Mouse (Mus musculus): ENCODE measurements around the gene Sun1. TPM values are rescaled to one million over a fixed set of nuclear protein-coding genes. Genes with fewer than 3 reads are reported as not detected.

Sun1 gene
- polyA plus RNA-seq, 1 experiment from 2014 or later: 40.9 TPM

DNA sequence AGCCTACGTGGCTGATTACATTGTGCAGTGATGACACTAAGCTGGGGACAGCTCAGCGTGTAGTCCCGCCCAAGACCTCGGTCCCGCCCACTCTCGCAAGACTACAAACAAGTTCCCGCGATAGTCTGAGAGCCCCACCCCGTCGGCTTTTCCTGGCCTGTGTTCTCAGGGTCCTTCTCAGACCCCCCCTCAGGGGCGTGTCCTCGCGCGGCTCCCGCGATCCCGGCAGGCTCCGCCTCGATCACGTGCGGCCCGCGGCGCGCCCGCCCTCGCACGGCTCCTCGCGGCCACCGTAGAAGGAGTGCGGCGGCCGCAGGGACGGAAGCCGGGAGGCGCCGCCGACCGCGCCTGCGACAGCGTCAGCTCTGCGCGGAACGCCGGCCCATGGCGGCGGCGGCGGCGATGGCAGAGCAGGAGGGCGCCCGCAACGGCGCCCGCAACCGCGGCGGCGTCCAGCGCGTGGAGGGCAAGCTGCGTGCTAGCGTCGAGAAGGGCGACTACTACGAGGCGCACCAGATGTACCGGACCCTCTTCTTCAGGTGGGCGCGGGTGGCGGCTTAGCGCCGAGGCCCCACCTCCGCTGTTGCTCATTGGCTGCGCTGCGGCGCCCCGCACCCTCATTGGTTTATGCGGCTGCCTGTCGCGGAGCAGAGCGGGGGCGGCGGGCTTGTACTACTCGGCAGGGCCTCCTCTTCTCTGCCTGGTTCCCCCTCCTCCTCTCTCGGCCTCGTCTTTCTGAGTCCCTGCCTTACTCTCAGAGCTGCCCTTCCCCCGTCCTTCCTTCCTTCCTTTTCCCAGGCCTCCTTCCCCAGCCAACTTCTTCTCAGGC is 51.9 kb downstream of the Sun1 start, which contains the start of gene Get4:
Gene Get4 (plus strand): TSS at position 244 of the 829 bp plus-strand sequence.
- peaks cover 27% of the 10 kb centered on the region for H3K4me1 ChIP-seq (ENCODE audit: control insufficient read depth, insufficient read depth, low read depth, low read length)
- peak within 1 kb of the TSS; percentile 85 for H3K9ac ChIP-seq (ENCODE audit: low read depth, low read length)

DNA sequence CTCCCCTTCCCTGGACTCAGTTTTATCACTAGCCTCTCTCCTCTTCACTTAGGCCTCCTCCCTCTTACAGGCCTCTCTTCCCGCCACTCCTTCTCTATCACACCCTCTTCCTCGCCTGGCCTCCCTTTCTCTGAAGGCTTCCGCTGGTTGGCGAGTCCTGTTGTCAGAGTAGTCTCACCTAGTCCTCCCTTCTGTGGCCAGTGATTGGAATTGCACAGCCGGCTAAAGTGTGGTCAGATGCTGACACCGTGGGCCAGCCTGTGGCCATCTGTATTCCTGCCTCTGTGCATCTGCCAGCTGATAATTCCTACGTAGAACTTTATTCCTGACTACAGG is 52.4 kb downstream of the Sun1 start:
- Histone ChIP-seq H3K27ac (ENCODE audit: low read depth, low read length) (peak overlapping the region; percentile 95), H3K4me1 (ENCODE audit: control insufficient read depth, insufficient read depth, low read depth, low read length) (peaks cover 27% of the 10 kb centered on the region), H3K27me3 (replicated peaks; ENCODE audit: control insufficient read depth, insufficient read depth, low read length) (no peaks in the 10 kb centered on the region), H3K4me3 (ENCODE audit: low read length) (peak overlapping the region; percentile 79), H3K36me3 (ENCODE audit: control insufficient read depth, insufficient read depth, low read length) (peaks cover 13% of the 10 kb centered on the region), H3K9ac (ENCODE audit: low read depth, low read length) (peak overlapping the region; percentile 85), H3K9me3 (ENCODE audit: control insufficient read depth, low read length) (no peaks in the 10 kb centered on the region), H3K4me2 (ENCODE audit: low read length) (peak overlapping the region; percentile 88)
- 0% methylated on average over 7 of the region's 7 CpGs for WGBS
- peak; percentile 10 for ATAC-seq

More for the DNA sequence above, 51.9 kb downstream of the Sun1 start, which contains the start of gene Get4:
- Histone ChIP-seq H3K4me3 (ENCODE audit: low read length) (peak within 1 kb of the TSS; percentile 79), H3K27ac (ENCODE audit: low read depth, low read length) (peak within 1 kb of the TSS; percentile 95), H3K9me3 (ENCODE audit: control insufficient read depth, low read length) (no peaks in the 10 kb centered on the region), H3K4me2 (ENCODE audit: low read length) (peak within 1 kb of the TSS; percentile 92), H3K27me3 (replicated peaks; ENCODE audit: control insufficient read depth, insufficient read depth, low read length) (no peaks in the 10 kb centered on the region), H3K36me3 (ENCODE audit: control insufficient read depth, insufficient read depth, low read length) (peaks cover 19% of the 10 kb centered on the region)
- WGBS: under 1% methylated on average over 81 of the region's 90 CpGs
- peak; percentile 95 for ATAC-seq

DNA sequence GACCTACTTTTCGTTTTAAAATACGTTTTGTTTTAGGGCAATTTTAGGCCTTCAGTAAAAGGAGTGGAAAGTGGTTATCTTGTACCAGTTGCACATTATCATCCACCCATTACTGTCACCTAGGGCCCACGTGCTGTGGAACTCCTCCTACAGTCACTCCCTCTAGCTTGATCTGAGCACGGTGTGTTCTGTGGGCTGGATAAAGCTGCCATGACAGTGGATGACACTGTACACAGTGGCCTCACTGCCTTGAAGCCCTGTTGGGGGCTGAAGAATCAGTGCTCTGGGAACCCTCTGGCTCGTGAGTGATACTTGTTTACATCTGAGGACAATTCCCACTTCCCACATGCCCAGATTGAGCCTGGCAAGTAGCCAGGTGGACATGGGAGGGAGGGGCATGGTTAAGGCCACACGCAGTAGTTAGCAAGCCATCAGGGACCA is 52.9 kb downstream of the Sun1 start:
- Histone ChIP-seq H3K4me3 (ENCODE audit: low read length) (peak overlapping the region; percentile 79), H3K27me3 (replicated peaks; ENCODE audit: control insufficient read depth, insufficient read depth, low read length) (no peaks in the 10 kb centered on the region), H3K4me2 (ENCODE audit: low read length) (peak overlapping the region; percentile 88), H3K9me3 (ENCODE audit: control insufficient read depth, low read length) (no peaks in the 10 kb centered on the region), H3K36me3 (ENCODE audit: control insufficient read depth, insufficient read depth, low read length) (peaks cover 10% of the 10 kb centered on the region), H3K27ac (ENCODE audit: low read depth, low read length) (peak overlapping the region; percentile 95), H3K4me1 (ENCODE audit: control insufficient read depth, insufficient read depth, low read depth, low read length) (peaks cover 27% of the 10 kb centered on the region), H3K9ac (ENCODE audit: low read depth, low read length) (peak overlapping the region; percentile 85)
- 5% methylated on average over 6 of the region's 6 CpGs for WGBS
- ATAC-seq: no peak

DNA sequence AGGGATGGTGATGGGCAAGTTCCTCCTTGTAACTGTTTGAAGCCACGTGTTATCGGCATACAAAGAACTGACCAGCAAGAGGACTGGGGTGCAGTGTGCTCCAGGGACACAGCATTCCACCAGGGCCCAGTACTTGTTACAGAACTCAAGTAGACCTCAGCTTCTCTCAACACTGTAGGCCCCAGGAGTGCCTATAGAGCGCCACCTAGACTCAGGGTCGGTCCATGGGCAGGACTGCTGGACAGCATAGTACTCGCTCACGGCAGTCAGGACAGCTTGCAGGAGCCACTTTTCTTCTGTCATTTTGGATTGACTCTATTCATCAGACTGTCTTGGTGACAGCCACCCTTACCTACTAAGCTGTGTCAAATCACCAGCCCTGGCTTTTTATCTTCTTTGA is 54.5 kb downstream of the Sun1 start:
- no peak overlapping the region for H3K27ac ChIP-seq (ENCODE audit: low read depth, low read length)
- WGBS: 82% methylated on average over 6 of the region's 6 CpGs

DNA sequence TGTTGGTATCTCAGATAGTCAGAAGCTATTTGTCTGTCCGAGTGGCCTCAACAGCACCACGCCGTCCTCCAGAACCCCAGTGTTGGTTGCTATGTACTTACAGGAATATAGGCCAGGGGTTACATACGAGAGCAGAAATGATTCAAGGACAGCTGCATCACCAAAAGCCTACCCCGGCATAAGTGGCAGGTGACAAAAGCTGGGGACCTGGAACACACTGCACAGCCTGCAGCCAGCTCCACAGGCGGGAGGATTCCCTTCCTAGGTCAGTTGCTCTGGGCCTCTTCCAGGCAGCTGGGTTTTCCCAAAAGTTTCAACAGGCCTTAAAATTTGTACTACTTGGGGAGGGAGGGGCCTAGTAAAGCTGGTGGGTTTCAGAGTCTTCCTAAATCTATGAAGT is 55.3 kb downstream of the Sun1 start:
- no peak overlapping the region for H3K9ac ChIP-seq (ENCODE audit: low read depth, low read length)
- WGBS: 92% methylated on average over 6 of the region's 6 CpGs
- ATAC-seq: no peak

More for the DNA sequence above, 54.5 kb downstream of the Sun1 start:
- peaks cover 5% of the 10 kb centered on the region for H3K36me3 ChIP-seq (ENCODE audit: control insufficient read depth, insufficient read depth, low read length)
- no peaks in the 10 kb centered on the region for H3K27me3 ChIP-seq (replicated peaks; ENCODE audit: control insufficient read depth, insufficient read depth, low read length)
- H3K9me3 ChIP-seq (ENCODE audit: control insufficient read depth, low read length): no peaks in the 10 kb centered on the region
- no peak overlapping the region for H3K4me2 ChIP-seq (ENCODE audit: low read length)
- H3K9ac ChIP-seq (ENCODE audit: low read depth, low read length): no peak overlapping the region
- H3K4me1 ChIP-seq (ENCODE audit: control insufficient read depth, insufficient read depth, low read depth, low read length): peaks cover 27% of the 10 kb centered on the region
- no peak for ATAC-seq
- no peak overlapping the region for H3K4me3 ChIP-seq (ENCODE audit: low read length)

DNA sequence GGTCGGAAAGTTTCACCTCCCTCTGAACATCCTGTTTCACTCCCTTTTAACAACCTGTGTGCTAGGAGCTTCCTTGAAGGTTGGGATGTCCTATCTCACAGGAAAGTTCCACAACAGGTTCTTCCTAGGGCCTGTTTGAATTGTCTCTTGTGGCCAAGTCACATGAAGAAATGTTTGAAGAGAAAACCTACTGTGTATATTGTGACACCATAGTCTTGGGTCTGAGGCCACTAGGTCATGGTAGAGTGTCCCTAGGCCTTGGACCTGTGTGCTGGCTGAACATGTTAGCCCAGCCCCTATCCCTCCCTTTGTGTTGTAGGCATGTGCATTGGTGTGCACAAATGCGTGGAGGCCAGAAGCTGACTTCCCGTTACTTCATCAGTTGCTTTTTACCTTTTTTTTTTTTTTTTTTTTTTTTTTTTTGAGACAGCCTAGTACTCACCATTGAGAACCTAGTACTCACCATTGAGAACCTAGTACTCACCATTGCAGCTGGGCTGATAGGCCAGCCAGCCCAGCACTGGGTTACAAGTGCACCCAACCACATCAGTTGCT is 55.9 kb downstream of the Sun1 start:
- Histone ChIP-seq H3K27ac (ENCODE audit: low read depth, low read length) (no peak overlapping the region), H3K9ac (ENCODE audit: low read depth, low read length) (no peak overlapping the region), H3K4me1 (ENCODE audit: control insufficient read depth, insufficient read depth, low read depth, low read length) (peaks cover 27% of the 10 kb centered on the region), H3K4me2 (ENCODE audit: low read length) (no peak overlapping the region), H3K27me3 (replicated peaks; ENCODE audit: control insufficient read depth, insufficient read depth, low read length) (no peaks in the 10 kb centered on the region), H3K36me3 (ENCODE audit: control insufficient read depth, insufficient read depth, low read length) (peaks cover 3% of the 10 kb centered on the region; the same call in 1 of the 2 replicates), H3K4me3 (ENCODE audit: low read length) (no peak overlapping the region), H3K9me3 (ENCODE audit: control insufficient read depth, low read length) (no peaks in the 10 kb centered on the region)
- WGBS: 91% methylated on average over 3 of the region's 3 CpGs
- no peak for ATAC-seq

More for the DNA sequence above, 55.3 kb downstream of the Sun1 start:
- Histone ChIP-seq H3K4me2 (ENCODE audit: low read length) (no peak overlapping the region), H3K27me3 (replicated peaks; ENCODE audit: control insufficient read depth, insufficient read depth, low read length) (no peaks in the 10 kb centered on the region), H3K4me3 (ENCODE audit: low read length) (no peak overlapping the region), H3K36me3 (ENCODE audit: control insufficient read depth, insufficient read depth, low read length) (no peaks in the 10 kb centered on the region; the same call in 1 of the 2 replicates), H3K27ac (ENCODE audit: low read depth, low read length) (no peak overlapping the region), H3K4me1 (ENCODE audit: control insufficient read depth, insufficient read depth, low read depth, low read length) (peaks cover 27% of the 10 kb centered on the region), H3K9me3 (ENCODE audit: control insufficient read depth, low read length) (no peaks in the 10 kb centered on the region)

DNA sequence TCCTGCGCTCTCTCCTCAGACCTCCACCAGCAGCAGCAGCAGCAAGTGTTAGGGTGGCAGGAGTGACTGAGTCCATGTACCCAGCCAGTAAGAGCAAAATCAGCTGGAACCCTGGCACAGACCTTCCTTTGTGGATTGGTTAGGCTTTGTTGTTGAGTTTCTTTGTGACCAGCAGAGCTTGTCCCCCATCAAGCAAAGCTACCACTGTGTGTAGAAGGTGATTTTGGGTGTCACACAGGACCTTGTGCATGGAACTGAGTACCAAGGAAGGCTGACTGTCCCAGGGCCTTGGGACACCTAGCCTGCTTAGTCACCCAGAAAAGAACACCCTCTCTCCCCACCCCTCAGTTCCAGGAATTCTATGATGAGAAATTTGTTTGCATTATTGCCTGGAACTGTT is 56.8 kb downstream of the Sun1 start:
- Histone ChIP-seq H3K27me3 (replicated peaks; ENCODE audit: control insufficient read depth, insufficient read depth, low read length) (no peaks in the 10 kb centered on the region), H3K36me3 (ENCODE audit: control insufficient read depth, insufficient read depth, low read length) (peaks cover 4% of the 10 kb centered on the region; the same call in 1 of the 2 replicates), H3K4me3 (ENCODE audit: low read length) (no peak overlapping the region), H3K4me2 (ENCODE audit: low read length) (no peak overlapping the region), H3K4me1 (ENCODE audit: control insufficient read depth, insufficient read depth, low read depth, low read length) (peaks cover 23% of the 10 kb centered on the region), H3K9ac (ENCODE audit: low read depth, low read length) (no peak overlapping the region), H3K9me3 (ENCODE audit: control insufficient read depth, low read length) (no peaks in the 10 kb centered on the region), H3K27ac (ENCODE audit: low read depth, low read length) (no peak overlapping the region)
- ATAC-seq: no peak
- 100% methylated on average over 1 of the region's 1 CpGs for WGBS

DNA sequence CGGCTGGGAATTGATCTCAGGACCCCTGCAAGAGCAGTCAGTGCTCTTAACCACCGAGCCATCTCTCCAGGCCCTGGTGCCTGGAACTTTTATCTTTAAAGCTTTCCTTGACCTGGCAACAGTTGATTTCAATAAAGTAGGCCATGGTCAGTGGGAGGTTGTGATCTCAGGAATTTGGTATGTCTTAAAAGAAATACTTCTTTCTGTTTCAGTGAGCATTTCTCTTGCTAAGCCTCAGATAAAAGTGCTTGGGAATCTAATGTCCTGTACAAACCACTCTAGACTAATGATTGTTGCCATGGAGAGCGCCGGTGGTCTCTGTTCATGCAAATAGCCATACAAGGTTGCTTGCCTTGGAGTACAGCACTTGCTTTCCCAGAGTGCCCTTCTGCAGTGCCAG is 57.4 kb downstream of the Sun1 start:
- no peak overlapping the region for H3K9ac ChIP-seq (ENCODE audit: low read depth, low read length)
- no peaks in the 10 kb centered on the region for H3K9me3 ChIP-seq (ENCODE audit: control insufficient read depth, low read length)
- H3K4me1 ChIP-seq (ENCODE audit: control insufficient read depth, insufficient read depth, low read depth, low read length): peaks cover 23% of the 10 kb centered on the region
- H3K4me2 ChIP-seq (ENCODE audit: low read length): no peak overlapping the region
- no peak overlapping the region for H3K4me3 ChIP-seq (ENCODE audit: low read length)
- H3K27ac ChIP-seq (ENCODE audit: low read depth, low read length): no peak overlapping the region
- 66% methylated on average over 4 of the region's 4 CpGs for WGBS
- peaks cover 4% of the 10 kb centered on the region for H3K36me3 ChIP-seq (ENCODE audit: control insufficient read depth, insufficient read depth, low read length)
- H3K27me3 ChIP-seq (replicated peaks; ENCODE audit: control insufficient read depth, insufficient read depth, low read length): no peaks in the 10 kb centered on the region
- no peak for ATAC-seq

DNA sequence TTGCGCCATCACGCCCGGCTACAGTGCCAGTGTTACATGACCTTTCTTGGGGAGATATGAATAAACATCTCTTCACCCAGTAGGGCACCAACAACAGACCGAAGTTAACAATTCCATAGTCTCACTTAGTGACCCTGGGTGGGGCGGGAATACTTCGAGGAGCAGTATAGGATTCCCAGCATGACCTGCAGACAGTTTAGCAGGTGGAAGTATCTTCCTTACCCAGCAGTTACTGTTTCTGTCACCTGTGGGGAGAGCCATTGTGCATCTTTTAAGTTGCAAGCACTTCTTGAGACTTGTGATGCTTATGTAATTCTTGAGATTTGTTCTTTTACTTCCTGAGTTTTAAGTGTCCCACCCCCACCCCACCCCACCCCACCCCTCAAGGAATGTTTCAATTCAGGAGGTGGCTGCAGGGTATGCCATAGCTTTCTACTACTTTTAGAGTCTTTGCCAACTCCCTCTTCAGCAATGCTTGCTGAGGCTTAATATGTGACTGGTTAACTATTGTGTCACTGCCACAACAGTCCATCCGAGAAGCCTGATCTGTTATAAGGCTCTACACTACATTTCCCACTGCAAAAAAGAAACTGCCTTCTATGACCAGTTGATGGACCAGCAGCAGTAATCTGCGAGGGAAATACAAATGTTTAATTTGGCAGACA is 58.1 kb downstream of the Sun1 start:
- no peak overlapping the region for H3K4me3 ChIP-seq (ENCODE audit: low read length)
- H3K4me2 ChIP-seq (ENCODE audit: low read length): no peak overlapping the region
- 91% methylated on average over 8 of the region's 8 CpGs for WGBS

More for the DNA sequence above, 58.1 kb downstream of the Sun1 start:
- Histone ChIP-seq H3K9me3 (ENCODE audit: control insufficient read depth, low read length) (no peaks in the 10 kb centered on the region), H3K36me3 (ENCODE audit: control insufficient read depth, insufficient read depth, low read length) (peaks cover 9% of the 10 kb centered on the region), H3K4me1 (ENCODE audit: control insufficient read depth, insufficient read depth, low read depth, low read length) (peaks cover 18% of the 10 kb centered on the region), H3K9ac (ENCODE audit: low read depth, low read length) (no peak overlapping the region), H3K27me3 (replicated peaks; ENCODE audit: control insufficient read depth, insufficient read depth, low read length) (no peaks in the 10 kb centered on the region), H3K27ac (ENCODE audit: low read depth, low read length) (no peak overlapping the region)
- ATAC-seq: no peak

All from hindbrain, embryonic 16.5 days (tissue).